Mouse (Mus musculus) thymus, postnatal 10 days (tissue): ENCODE measurements around the gene Creb3l4.
"Not testable (repeated sequence)": the region's sequence is repeated elsewhere in the genome, so short reads cannot be mapped to it uniquely, and the experiment has no call there.

ENCODE experiments used
- DNase-seq, 2 experiments: peaks; one replicate each; pipeline ENCODE4 v3.0.0; 2021; ENCODE audit warnings: low spot score in 2 of 2

Creb3l4 gene

DNA sequence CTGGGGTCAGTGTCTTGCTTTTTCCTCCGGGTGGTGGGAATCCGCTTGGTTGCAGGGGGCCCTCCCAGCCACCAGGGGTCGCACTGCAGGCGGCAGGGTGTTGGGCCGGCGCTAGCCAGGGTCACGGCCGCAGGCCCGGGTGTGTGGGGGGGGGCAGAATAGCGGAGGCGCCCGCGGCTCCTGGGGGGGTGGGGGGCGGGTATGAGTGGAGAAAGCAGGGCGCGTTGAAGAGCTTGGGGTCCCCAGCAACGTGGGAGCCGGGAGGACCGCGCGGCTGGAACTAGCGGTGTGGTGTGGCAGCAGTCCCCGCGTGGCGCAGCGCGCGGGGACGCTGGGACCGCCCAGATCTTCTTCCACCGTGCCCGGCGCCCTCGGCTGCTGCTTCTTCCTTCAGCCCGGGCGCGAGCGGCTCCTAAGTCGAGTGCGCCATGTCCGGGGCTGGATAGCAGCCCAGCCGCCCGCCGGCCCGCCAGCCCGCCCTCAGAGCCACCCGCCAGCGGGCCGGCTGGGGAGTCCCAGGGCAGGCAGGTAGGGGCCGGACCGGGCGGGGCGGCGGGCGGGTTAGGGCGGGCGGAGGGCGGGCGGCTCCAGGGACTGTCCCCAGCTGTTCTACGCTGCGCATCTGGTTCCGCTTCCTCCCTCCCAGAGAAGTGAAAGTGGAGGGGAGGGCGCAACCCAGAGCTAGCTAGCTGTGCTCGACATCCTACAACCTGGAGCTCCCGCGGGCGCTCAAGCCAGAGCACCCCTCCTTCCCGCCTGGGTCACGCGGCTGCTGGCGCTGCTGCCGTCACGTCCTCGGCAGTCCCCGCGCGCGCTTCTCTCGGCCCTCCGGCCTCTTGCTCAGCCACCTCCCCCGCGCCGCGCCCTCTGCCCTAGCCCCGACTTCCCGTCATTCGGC is 22.0 kb upstream of the Creb3l4 start, which contains the start of gene Dennd4b:
Dennd4b (plus strand) TSS at position 152 of the 898 bp plus-strand sequence.
- peak; percentile 85 to 94 for DNase-seq

DNA sequence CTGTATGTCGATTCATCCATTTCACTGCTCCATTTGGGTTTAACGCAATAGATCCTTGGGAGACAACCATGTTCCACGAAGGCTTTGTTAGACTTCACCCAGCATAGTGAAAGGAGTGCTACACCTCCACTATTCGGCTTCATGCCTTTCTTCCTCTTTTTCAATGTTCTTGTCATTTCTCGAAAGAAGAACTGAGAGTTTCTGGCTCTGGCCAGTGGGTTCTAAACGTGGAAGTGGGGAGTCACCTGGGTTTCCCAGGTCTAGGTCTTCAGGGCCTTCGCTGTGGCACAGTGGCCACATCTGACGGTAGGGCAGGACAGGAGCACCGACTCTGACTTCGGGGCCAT is 21.3 kb upstream of the Creb3l4 start:
- no peak for DNase-seq

DNA sequence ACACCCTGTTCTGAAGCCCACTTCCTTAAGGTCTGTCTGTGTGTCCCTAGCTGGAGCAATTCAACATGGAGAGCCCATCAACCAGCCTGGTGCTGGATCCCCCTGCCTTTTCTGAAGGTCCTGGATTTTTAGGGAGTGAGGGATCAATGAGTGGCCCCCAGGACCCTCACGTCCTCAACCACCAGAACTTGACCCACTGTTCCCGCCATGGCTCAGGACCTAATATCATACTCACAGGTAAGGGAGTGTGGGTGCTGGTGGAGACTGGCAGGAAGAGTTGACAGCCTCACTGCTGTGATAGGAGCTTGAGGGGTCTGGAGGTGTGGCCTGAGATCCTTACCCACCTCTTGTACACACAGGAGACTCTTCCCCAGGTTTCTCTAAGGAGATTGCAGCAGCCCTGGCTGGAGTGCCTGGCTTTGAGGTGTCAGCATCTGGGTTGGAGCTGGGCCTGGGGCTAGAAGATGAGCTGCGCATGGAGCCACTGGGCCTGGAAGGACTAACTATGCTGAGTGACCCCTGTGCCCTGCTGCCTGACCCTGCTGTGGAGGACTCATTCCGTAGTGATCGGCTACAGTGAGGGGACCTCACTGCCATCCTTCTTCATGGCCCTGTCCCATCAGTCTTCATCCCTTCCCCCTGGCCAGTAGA is 19.9 kb upstream of the Creb3l4 start:
- DNase-seq: no peak

DNA sequence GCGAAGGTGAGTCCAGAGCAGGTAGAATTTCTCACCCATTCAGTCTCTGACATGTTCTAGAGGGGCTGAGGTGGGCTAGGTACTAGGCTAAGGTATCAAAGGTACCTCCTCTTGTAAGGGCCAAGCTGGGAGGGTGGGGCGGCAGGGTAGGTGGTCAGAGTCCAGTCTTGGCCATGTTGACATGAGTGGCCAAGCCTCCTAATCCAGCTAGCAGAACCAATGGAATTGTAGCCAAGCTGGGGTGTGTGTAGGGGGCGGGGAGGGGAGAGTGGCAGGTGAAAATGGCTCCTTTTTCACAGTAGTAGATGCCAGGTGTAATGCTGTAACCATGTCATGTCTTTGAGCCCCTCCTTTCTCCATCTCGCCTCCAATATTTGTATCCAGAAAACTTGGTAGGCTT is 15.2 kb upstream of the Creb3l4 start:
- DNase-seq: no peak

DNA sequence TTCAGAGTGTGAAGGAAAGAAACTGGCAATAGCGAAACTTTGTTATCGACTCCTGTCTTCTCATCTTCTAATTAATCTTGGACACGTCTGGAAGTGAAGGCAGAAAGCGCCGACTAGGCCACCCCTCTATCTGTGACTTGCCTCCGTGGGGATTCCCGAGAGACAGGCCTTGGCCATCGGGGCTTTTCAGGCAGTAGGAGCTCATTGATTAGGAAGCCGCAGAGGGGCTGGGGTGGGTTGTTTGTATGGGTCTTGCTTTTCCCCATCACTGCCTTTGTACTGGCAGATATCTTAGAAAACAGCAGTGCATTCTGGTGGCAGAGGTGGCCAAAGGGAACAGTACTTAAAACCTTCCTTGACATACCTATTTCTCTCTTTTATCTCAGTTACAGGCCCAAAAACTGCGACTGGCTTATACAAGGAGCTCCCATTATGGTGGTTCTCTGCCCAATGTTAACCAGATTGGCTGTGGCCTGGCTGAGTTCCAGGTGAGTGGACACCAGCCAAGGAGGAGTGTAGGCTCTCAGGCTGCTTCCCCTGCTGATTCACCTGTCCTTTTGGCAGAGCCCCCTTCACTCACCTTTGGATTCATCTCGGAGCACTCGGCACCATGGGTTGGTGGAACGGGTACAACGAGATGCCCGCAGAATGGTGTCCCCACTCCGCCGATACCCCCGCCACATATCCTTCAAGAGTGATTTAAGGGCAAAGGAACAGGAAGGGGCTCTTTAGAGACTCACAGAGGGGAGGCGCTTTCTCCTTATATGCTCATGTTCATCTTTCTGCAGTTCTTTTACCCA is 13.6 kb upstream of the Creb3l4 start:
- DNase-seq: no peak

DNA sequence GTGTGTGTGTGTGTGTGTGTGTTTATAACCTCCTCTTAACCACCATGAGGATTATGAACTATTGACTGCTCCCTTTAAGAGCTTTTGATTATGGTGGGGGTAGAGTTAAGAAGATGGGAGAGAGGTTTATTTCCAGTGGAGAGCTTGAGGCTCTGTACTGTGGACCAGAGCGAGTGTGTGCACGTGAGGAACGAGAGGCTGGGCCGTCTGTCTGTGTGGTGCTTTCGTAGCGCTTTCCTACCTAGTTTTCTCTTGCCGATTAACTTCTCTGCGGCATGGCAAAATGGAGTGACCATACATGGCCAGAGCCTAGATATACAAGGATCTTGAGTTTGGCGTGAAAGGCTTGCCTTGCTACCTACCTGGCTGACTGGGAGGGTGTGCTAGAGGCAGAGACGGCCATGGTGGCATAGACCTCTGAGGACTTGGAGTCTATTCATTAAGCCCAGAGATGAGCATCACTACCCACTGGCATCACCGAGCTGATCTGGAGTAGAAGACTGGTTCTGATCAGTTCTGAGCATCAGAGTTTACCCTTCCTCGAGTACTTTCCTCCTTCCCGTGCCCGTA is 12.6 kb upstream of the Creb3l4 start:
- DNase-seq: no peak

DNA sequence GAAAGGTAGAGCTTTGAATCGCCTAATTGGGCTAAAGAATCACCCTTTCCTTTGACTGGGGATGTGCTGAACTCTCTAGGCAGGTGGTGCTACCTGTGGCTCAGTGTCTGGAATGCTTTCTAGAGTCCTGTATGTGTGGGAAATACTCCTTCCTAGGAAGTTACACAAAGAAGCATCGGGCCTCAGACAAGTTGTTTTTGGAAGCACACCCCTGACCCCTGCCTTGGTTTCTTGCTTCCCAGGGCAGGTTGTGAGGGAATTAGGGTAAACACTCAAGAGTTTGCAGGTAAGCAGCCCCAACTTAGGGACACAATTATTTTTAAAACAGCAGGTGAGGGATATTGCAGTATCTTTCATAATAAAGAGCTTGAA is 11.9 kb upstream of the Creb3l4 start:
- no peak for DNase-seq

DNA sequence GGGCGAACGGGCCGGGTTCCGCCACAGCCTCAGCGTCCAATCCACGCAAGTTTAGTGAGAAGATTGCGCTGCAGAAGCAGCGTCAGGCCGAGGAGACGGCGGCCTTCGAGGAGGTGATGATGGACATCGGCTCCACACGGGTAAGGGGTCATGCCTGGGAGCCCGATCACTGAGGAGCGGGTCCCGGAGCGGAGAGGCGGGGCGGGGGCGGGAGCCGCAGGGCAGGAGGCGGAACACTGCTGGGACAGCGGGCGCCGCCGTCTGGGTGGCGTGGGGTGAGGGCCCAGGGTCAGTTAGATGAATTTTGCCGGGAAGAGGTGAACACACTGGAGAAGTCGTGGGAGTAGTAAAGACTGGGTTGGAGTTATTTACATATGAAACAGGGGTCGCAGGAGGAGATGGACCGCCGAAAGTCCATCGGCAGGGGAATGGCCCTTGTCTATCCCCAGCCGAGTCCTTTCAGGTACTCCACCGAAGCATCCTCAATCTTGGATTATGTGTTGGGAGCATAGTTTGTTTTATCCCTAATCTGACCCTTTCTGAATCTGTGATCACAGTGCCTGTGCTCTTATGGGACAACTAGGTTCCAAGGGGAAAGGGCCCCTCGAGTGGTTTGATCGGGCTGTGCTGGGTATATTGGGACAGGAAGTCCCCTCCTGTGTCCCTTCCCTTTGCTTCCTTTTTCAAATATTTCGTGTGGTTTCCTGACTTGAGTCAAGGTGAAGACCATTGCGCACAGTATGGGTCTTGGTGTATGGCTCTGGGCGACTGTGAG is 11.3 kb upstream of the Creb3l4 start:
- DNase-seq: peak in 1 of 2 experiments; percentile 22

DNA sequence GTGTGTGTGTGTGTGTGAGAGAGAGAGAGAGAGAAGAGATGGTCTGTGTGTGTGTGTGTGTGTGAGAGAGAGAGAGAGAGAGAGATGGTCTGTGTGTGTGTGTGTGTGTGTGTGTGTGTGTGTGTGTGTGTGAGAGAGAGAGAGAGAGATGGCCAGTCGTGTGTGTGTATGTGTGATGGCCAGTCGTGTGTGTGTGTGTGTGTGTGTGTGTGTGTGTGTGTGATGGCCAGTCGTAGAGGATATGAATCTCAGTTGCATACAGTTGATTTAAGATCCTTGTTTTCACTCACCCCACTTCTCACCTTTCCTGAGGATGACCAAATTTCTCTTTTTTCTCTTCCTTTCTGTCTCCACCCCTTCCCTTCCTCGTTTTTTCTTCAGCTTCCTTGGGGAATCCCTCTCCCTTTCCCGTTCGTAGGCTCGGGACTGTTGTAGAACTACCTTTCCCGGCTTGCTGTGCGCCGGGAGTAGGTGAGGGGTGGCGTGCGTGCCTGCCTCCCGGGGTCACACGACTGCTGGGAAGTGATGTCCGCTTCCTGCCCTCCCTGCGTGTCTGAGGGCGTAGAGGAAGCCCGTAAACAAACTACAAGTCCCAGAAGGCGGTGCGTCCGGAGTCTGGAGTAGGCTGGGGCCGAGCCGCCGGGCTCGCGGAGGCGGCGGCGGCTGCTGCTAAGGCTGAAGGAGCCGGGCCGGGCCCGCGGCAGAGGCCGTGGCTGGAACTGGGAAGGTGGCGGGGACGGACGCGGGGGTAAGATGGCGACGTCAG is 10.5 kb upstream of the Creb3l4 start, which contains the start of gene Crtc2:
Crtc2 (plus strand) TSS at position 511 of the 766 bp plus-strand sequence.
- DNase-seq: peak; percentile 88 to 89

DNA sequence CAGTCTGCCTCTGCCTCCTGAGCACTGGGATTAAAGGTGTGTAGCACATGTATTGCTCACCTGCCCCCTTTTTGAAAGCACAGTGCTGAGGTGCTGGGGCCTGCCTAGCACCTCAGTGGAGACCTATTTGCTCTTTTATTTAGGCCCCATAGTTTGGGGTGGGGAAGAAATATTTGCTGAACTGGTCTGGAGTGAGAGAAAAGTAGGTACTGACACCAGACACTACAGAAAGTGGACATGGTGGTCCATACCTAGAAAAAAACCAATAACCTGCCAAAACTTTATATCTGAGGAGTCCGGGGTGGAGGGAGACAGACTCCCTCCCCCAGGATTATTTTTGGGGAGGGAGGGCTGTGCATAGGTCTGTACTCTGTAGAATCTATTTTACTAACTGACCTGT is 9.9 kb upstream of the Creb3l4 start:
- DNase-seq: not testable (repeated sequence)

DNA sequence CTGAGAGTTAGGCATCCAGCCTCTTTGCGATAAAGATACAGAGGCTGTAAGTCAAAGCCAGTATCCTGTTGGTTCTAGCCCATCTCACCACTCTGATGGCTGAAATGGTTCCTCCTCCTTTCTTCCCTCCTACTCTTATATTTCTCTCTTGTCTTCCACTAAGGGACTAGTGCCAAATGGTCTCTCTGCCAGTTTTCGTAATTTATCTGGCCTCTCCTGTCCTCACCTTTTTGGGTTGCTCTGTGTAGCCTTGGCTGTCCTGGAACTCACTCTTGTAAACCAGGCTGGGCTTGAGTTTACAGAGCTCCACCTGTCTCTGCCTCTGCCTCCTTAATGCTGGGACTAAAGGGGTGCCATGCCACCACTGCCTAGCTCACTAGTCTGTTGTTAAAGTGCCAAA is 9.3 kb upstream of the Creb3l4 start:
- not testable (repeated sequence) for DNase-seq

DNA sequence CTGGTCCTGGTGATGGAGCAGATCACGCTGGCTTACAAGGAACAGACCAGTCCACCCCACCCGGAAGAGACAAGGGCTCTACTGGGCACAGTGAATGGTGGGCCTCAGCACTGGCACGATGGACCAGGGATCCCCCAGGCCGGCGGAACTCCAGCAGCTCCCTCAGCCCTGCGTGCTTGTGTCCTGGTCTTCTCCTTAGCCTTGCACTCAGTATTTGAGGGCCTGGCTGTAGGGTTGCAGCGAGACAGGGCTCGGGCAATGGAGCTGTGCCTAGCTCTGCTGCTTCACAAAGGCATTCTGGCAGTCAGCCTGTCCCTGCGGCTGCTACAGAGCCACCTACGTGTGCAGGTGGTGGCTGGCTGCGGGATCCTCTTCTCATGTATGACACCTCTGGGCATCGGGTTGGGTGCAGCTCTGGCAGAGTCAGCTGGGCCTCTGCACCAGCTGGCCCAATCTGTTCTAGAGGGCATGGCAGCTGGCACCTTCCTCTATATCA is 8.5 kb upstream of the Creb3l4 start:
- not testable (repeated sequence) for DNase-seq

DNA sequence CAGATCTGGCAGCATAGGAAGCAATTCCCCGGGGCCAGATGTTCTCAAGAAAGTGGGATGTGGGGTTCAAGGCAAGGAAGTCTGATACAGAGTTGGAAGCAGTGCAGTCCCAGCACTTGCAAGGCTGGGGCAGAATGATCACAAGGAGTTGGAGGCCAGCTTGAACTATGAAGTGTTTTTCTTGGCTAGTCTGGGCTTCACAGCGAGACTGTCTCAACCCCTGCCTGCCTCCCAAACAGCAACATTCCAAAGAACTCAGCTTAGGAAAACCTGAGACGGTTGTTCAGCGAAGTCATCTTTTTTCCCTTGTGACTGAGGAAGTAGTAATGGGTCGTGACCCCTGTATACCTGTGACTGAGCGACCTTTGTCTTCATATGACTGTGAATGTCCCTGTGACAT is 7.5 kb upstream of the Creb3l4 start:
- no peak for DNase-seq

DNA sequence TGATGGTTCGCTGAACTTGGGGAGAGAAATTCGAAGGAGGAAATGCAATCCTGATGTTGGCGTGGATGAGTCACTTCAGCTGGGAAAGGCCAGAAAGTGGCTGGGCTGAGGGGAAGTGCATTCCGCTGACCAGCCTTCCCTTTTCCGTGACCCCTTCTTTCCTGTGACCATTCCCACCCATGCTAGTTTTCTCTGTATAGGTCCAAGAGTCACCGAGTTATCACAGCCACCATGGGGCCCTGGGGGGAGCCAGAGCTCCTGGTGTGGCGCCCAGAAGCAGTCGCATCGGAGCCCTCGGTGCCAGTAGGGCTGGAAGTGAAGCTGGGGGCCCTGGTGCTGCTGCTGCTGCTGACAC is 5.4 kb upstream of the Creb3l4 start:
- peak; percentile 22 to 23 for DNase-seq

DNA sequence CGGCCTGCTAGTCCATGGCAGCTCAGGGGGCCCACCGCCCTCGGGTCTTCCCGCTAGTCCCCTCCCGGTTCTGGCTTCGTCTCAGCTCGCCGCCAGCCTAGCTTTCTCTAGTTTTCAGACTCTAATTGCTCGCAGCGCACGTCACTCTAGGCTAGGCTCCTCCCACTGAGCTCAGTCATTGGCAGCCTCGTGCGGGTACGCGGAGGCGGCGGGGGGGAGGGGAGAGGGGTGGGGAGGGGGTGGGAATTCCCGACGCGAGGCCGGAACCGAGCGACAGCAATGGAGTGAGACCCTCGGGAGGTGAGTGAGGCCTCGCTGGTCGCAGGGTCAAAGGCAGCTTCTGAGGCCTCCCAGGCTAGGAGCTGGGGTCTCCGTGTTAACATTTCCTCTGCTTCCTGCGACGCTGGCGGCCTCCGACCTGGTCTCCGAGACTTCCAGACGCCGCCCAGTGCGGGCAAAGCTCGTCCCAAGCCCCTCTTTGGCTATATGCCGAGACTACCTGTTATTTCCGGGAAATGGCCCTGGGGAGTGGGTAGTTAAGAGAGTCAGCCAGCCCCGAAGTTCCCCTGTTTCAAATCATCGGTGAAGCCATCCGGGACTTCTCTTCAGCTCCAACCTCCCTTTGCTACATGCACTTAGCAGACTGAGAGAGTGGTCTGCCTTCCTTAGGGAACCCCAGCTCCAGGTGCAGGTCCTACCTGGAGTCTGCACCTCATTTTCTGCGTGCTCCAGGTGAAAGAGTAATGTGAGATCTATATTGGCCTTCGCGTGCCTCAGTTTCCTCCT is 4.8 kb upstream of the Creb3l4 start, which contains the start of gene Slc39a1:
Slc39a1 (plus strand) TSS at position 213 of the 786 bp plus-strand sequence.
- DNase-seq: peak; percentile 89 to 90

DNA sequence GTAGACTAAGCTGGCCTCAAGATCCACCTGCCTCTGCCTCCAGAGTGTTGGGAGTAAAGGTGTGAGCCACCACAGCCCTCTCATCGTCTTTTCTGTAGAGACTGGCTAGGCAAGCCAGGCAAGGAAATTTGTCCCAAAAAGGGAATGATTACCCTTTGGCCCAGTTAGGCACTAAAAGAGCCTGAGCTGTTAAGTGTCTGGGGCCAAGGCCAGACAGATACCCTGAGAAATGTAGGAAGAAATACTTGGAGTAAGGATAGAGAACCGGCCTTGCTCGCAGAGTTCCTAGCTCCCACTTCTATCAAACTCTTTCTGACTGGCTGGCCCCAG is 4.3 kb upstream of the Creb3l4 start:
- peak in 1 of 2 experiments; percentile 18 for DNase-seq

DNA sequence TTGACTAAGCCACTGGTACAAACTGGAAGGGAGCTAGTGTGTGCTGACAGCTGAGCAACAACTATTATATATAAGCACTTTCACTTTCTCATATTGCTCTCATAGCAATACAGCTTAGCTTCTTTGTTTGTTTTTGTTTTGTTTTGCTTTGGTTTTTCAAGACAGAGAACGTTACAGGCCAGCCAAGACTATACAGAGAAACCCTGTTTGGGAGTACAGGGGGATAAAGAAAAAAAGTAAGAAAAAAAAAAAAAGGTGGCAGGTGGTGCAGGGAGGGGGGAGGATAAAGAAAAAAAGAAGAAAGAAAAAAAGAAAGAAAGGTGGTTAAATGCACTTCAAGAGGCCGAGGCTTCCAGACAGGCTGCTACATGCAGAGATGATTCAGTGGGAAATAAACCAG is 2.1 kb upstream of the Creb3l4 start:
- no peak for DNase-seq

DNA sequence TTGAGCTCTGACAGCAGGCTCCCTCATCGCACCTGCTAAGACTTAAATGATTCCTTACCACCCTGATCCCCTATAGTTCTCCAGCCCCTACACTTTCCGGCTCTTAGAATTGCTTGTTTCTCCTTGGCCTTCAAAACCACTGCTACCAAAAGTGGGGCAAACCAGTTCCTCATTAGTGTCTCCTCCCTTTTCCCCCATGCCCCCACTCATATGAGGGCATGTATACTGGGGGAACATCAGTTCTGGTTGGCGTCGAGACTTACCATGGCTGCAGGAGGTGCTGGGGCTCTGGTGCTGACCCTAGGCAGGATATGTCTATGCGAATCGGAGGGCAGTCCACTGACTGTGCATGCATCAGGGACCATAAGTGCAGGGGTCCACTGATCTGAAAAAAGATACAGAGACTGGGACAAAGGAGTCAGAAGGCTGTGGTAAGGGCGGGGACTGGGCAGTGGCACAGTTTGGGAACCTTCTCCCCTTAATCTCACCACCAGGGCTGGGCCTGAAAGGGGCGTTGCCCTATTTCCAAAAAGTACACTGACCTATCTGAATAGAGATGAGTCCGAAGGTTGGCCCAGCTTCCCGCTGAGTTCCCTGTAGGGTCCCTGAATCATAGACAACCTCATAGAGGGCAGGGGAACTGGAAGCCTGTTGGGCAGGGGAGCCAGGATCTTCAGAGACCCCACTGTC is 1.5 kb downstream of the Creb3l4 start:
- DNase-seq: no peak

DNA sequence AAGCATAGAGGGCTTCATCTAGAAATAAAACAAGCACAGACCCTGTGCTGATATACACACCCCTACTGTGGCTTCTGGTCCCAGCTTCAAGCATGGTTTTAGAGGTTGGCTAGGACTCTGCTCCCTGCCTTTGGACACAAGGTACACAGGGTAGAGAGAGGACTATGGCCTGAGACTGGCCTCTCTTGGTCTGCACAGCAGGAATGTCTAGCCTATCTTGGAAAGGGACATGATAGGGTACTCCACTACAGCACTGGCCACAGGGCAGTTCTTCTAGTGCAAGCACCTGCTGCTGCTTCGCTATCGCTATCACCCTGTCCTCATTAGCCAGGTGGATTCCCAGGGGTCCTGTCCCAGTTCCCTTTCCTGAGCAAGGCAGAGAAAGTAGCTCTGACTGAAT is 2.1 kb downstream of the Creb3l4 start:
- no peak for DNase-seq
